Mouse (Mus musculus) embryonic fibroblast, embryonic 13.5 days (primary cell): ENCODE measurements around the gene Pan2.

Experiments used
- CTCF ChIP-seq: IDR thresholded peaks from 2 replicates; pipeline ENCODE4 v1.5.1; 2011; ENCODE audit warnings: mild to moderate bottlenecking, control low read depth, low read length, moderate library complexity, borderline replicate concordance; ENCODE audit not compliant: insufficient read depth
- POLR2A ChIP-seq: IDR thresholded peaks from 2 replicates; pipeline ENCODE4 v1.6.1; 2011; ENCODE audit warnings: low read depth, mild to moderate bottlenecking, control low read depth, low read length, moderate library complexity

- TF ChIP-seq POLR2A (no peak), CTCF (no peak)
Observed at GRCm38 (mm10) chr10:128338415-128338814, 35.3 kb downstream of the Pan2 start.
